Mouse (Mus musculus) B cell, adult 2 months (primary cell): ENCODE data around the gene Psmd3.
"Not testable (repeated sequence)": the region's sequence is repeated elsewhere in the genome, so short reads cannot be mapped to it uniquely, and the experiment has no call there.

ENCODE experiments used
- DNase-seq, 2 experiments: peaks; one replicate each; pipeline ENCODE4 v3.0.0; 2022

Psmd3 gene

DNA sequence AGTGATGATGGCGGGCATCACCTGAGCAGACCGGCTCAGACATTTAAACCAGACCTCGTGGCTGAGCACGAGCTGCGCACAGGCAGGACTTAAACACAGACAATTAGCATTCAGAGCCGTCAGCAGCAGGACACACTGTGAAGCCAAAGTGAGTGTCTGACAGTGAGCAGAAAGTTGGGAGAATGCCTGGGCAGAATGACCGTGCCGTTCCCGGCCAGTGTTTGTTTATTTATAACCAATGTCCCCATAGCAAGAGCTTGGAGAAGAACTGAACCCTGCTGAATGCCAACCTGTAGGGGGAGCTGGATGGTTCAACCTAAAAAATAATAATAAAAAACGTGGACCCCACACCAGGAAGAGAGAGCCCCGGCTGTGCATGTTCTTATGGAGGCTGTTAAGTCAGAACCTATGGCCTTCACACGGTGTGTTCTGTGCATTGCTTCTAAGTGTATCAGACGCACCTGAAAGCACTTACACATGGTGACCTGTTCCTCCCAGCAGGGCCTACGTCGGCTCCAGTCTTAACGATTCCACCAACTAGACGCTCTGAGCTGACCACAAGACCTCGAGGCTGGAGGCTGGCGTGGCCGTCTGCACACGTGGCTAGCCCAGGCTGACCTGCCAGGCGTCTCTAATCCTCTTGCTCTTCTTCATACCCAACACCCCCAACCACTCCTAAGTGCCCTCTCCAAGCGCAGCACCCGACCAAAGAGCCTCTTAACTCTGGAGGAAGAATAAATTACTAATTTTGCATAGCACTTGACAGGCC lies 39.3 kb downstream of the Psmd3 start:
- DNase-seq, result no peak

DNA sequence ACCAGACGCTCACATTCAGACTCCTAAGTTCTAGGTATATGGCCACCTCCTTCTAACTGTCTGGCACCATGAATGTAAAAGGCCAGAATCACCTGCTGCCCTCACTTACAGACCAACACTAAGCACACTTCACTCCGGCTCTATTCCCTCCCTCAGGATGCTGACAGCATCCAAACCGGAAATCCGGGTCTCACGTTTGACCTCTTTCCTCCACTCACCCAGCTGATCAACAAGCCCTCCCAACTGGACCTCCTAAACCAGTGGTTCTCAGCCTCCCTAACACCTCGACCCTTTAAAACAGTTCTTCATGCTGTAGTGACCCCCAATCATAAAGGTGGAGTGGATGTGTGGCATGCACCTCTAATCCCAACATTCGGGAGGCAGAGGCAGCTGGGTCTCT lies 40.7 kb downstream of the Psmd3 start:
- DNase-seq, result no peak

DNA sequence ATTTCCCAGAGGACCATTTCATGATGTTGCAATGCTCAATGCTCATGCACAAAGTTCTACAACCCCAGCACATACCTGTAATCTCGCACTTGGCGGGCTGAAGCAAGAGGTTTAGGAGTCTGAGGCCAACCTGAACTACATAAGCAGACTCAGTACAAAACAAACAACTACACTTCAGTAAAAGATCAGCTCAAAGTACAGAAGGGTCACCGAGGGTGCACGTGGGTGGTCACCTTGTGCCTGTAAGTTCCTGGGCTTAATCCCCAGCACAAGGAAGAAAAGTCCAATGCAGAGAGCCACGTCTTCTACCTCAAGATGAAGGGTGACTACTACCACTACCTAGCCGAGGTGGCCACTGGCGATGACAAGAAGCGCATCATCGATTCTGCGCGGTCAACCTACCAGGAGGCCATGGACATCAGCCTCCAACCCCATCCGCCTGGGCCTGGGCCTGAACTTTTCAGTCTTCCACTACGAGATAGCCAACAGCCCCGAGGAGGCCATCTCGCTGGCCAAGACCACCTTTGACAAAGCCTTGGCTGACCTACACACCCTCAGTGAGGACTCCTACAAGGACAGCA lies 43.7 kb downstream of the Psmd3 start:
- no peak for DNase-seq

DNA sequence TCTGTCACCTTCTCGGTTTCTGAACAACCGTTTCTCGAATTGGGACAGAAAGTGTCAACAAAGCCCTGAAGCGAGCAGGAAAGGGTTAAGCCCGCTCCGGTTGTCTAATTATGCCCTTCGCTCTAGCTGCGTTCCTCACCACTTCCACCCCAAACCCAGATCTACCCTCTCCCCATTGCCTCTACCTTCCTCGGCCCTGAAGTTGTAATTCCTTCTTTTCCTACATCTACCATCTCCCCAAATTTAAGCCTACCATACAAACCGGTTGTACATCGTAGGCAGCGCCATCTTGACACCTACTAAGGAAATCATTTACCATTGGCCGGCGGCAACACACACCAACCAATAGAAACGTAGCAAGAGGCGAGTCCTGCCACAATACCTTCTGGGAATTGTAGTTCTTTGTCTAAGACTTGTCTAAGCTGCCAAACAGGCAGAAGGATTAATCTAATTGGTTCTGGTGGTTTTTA lies 46.8 kb downstream of the Psmd3 start, which contains the start of gene Med24:
Gene Med24 (minus strand): TSS at position 317 of the 470 bp plus-strand sequence.
- DNase-seq, result peak; percentile 80 to 83

DNA sequence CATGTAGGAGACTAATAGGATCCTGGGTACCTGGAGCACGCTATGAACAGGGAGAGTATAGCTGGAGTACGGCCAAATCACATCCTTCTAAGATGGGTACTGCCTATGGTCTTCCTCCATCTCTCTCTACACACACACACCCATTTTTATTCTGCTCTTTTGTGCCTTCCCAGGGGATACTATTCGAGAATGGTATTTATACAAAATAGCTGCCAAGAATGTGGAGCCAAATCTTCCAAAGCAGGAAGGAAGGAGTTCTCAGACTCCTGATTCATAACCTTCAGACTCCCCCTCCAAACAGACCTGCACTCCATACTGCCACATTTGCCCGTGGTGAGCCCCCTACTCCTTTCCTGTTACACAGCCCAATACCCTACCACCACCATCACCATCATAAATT lies 48.4 kb downstream of the Psmd3 start:
- DNase-seq, result no peak

DNA sequence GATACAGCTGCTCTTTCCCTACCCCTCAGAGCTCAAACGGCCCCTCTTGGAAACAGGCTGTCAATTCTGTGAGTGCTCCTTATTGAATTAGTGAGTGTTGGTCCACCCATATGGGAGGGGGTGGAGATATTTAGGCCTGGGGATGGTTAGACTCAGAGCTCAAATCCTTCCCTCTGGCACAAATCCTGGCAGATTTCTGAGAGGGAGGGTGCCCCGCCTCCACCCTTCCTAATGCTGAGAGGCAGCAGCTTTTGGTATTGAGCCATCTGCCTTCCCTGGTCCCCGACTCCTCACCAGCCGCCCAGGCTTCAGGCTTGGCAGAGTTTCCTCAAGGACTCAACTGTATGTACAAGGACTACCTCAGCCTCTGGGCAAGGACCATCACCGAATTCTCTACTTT lies 48.8 kb downstream of the Psmd3 start:
- DNase-seq, result no peak

DNA sequence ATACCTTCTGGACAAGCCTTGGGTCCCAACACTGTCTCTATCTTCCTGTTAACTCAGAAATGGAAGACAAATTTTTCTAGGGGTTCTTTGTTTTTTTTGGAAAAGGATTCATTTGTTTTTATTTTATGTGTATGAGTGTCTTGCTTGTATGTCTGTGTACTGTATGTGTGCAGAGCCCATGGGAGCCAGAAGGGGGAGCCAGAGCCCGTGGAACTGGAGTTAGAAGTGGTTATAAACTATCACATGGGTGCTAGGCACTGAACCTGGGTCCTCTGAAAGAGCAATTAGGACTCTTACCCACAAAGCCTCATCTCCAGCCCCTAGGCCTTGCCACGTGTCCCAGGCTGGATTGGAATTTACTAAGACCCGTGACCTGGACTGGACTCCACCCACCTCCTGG lies 51.7 kb downstream of the Psmd3 start:
- DNase-seq, result peak; percentile 35 to 36

DNA sequence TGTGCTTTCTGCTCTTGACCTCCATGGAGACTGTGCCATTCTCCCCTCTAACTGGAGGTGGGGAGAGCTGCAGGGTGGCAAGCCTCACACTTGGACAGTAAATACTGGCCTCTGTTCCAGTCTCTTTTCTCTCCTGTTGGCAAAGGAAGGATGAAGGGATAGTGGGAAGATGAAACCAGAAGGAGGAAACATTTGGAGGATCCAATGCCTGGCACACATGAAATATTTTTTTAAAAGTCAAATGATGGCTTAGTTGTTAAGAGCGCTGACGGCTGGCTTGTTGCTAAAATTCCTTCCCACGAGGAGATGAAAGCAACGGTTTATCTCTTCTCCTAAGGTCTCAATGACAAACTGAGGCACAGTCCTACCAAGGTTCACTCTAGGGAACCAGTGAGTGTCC lies 52.8 kb downstream of the Psmd3 start:
- no peak for DNase-seq

DNA sequence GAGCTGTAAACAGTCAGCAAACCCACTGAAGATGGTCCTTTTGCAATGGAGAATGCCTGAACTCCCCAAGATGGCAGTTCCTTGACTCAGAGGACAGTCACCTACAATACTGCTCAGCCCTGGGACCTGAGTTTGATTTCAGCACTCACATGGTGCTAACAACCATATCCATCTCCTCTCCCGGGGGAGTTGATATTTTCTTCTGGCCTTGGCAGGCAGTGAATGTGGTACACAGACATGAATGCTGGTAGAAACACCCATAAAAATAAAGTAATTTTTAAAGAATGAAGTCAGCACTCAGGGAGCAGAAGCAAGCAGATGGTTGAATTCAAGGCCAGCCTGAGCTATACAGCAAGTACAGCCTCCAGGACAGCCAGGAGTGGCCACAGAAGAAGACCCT lies 53.8 kb downstream of the Psmd3 start:
- no peak for DNase-seq

DNA sequence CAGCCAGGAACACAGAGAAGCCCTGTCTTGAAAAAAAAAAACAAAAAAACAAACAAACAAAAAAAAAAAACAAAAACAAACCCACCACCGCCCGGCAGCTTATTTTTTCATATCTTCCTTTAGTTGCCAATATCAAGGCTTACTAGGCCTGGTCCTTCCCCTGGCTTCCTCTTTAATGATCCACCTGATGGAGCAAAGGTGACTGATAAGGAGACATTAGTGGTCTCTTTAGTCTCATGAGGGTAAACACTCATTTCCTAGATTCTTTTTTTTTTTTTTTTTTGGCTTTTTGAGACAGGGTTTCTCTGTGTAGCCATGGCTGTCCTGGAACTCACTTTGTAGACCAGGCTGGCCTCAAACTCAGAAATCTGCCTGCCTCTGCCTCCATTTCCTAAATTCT lies 54.9 kb downstream of the Psmd3 start:
- DNase-seq, result not testable (repeated sequence)

DNA sequence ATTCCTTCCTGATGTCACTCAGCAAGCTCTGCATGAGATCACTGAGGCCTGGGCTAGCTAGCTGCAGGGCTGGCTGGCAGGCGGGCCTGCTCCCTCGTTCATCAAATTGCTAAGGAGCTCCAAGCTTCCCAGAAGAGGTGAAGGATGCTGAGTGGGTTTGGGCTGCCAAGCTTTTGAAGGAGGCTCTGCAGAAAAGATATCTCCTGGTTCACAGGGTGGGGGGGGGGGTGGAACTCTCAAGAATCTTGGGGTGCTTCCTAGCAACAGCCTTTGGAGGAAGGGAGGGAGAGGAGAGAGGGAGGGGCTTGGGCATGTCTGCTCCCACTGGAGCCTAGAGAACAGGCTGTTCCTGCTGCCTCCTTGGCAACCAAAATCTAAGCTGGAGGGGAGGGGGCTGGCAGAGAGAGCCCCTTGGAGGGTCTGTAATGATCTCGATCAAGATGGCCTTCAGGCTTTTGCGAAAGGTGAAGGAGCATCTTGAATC lies 56.1 kb downstream of the Psmd3 start:
- DNase-seq, result no peak

DNA sequence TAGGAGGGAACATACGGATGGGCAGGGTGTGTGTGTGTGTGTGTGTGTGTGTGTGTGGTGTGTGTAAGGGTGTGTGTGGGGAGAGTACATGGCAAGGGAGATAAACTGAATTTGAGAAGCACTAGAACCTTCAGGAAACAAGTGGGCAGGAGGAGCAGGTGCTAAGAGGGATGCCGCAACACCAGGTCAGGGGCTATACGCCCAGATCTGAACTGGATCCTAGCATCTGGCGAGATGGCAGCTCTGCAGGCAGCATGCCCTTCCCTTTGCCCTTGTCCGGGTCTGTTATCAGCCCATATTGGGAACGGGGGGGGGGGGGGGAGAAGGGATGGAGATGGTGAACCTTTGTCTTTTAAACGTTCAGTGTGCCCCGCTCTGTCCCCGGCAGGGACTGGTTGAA lies 56.6 kb downstream of the Psmd3 start:
- DNase-seq, result no peak

DNA sequence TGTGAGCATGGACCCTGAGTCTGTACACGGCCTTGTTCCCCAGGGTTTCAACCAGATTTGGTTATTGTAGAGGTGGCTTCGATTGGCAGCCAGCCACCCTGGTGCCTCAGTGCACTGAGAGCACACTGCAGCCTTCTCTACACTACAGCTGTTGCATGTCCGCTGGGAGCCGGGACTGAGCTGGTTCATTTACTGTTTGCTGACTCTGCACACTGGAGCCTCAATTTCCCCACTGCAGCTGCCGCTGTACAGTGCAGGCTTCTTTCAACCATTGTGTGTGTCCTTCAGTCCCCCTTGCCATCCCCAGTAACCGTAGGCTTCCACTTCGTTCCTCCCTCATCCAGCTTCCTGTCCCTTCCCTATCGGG lies 57.7 kb downstream of the Psmd3 start:
- no peak for DNase-seq

DNA sequence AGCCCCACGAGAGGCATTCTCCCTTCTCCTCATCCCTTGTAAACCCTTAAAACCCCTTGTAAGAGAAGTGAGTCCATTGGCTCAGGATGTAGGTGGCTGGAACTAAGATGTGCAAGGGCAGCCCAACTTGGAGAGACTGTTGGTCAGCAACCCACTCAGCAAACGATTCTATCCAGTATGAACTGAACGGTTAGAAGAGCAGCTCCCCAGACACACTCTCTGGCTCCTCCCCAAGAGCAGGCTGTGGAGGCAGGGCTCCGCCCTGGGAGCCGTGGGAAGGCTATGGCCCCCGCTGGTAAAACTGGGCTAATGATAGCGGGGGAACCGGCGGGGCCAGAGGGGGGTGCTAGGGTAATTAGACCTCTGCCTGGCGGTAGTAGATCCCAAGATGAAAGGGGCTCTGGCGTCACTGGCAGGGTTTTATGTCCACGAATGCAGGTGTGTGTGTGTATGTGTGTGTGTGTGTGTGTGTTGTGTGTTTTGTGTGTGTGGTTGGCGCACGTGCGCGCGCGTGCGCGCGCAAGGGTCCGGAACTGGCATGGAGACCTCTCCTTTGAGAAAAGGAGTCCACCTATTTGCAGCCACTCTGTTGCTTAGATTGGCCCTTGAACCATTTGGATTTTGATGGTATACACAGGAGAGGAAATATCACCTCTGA lies 58.2 kb downstream of the Psmd3 start, which contains the start of gene Thra:
Gene Thra (plus strand): TSS at position 246 of the 658 bp plus-strand sequence.
- DNase-seq, result peak; percentile 32 to 44

DNA sequence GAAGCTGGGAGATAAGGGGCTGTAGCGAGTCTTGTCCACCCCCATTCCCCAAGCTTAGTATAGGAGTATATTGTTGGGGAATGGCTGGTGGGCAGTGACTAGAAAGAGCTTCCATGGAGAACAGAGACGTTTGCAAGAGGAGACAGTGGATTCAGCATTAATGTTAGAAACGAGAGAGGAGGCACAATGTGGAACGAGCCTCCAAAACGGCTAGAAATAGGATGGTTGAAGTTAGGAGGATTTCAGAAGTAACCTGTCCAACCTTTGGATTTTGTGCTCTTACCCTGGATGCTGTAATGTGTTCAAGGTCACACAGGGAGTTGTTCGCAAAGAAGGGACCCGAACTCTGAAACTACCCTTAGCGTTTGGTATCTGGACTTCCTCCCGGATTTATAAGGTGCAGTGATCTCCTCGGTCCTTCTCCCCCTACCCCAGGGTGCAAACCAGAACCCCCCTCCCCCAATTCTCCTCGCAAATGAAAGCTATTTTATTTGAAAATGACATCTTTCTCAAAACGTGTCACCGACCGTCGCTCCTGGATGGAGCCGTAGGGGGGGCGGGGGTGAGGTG lies 58.8 kb downstream of the Psmd3 start:
- peak in 1 of 2 experiments; percentile 12 for DNase-seq

DNA sequence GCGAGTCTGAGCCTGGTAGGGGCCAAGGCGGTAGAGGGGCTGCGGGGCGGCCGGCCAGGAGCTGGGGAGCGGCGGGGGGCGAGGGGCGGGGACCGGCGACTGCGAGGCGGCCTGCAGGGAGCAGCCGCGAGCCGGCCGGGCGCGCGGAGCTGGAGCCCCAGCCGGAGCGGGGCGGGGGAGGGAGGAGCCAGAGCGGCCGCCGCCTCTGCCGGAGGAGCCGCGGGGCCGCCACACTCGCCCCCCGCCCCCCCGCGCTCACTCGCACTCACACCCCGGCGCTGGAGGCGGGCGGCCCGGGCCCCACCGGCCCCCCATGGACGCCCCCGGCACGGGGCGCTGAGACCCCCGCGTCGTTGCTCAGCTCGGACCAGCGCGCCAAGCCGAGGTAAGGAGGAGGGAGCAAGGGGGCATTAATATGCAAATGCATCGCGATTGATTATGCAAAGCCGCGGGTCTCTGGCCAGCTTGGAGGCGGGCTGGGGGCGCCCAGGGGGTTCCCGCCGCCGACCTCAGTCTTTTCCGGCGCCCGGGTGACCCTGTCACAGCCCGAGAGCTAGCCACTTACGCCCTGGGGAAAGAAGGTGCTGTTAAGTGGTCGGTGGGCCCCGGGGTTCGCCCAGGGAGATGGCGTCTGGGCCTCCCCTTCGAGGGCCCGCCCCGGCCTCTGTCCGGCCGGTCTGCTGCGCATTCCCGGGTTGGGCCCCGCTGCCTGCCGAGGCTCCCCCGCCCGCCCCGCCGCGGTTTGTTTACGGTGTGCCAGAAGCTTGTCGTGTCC lies 59.5 kb downstream of the Psmd3 start:
- DNase-seq, result peak; percentile 80 to 83

DNA sequence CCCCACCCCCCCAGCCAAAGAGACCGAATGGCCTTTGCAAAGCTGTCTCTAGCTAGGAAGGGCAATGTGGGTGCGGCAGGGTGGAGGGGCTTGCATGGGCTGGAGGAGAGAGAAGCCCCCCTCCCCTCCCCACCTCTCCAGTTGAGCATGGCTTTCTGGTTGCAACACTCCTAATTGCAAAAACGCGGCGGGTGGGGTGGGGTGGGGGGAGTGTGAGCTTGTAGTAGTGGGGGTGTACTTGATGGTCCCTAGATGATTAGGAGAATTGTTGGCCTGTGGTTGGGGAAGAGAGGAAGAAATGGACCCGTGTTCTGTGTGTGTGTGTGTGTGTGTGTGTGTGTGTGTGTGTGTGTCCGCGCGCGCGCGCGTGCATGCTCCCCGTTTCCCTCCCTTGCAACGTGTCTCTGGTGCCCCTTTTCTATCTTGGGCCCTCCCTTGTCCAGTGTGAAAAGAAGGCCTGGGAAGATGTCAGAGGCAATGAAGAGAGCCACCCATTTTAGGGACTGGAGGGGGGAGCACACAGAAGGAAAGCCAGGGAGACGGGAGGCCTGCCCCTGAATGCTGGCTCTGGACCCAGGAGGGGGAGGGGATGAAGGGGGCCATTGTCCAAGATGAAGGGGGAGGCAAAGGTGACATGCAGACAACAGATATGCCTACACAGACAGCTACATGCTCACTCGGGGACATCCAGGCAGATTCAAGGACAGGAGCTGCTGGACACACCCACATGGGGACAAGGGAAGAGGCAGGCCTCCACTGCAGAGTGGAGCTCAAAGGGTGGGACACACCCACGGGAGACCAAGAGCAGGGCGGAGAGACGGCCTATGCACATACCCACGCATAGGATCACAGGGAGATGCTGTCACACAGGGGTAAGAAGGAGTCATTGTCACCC lies 60.3 kb downstream of the Psmd3 start:
- DNase-seq, result peak in 1 of 2 experiments; percentile 15

DNA sequence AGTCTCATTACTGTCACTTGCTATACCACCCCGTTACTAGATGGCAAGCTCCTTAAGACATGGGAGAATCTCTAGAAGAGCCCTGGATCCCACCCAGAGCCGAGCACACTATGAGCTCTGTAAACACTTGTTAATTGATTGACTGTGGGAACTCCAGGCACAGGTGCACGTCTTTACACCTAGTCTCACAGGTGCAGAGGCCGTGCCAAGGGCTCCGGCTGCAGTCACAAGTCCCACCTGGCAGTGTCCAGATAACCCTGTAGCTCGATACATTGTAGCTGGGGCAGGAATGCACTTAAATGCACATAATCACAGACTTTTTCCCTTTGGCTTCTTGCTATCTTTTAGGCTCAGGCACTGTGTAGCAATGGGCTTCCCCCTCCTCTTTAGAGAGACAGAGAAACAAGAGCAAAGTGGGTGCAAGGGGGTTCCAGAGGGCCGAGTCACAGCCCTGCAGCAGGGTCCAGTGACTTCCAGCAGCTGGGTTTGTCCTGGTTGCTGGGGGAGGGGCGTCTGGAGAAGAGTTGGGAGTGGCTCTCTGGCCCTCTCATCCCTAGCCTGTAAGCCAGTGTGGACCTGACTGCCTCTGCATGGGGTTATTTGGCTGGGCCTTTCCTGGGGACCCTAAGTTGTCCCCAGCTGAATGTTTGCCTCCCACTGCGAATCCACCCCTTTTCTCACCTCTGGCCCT lies 61.4 kb downstream of the Psmd3 start:
- no peak for DNase-seq

DNA sequence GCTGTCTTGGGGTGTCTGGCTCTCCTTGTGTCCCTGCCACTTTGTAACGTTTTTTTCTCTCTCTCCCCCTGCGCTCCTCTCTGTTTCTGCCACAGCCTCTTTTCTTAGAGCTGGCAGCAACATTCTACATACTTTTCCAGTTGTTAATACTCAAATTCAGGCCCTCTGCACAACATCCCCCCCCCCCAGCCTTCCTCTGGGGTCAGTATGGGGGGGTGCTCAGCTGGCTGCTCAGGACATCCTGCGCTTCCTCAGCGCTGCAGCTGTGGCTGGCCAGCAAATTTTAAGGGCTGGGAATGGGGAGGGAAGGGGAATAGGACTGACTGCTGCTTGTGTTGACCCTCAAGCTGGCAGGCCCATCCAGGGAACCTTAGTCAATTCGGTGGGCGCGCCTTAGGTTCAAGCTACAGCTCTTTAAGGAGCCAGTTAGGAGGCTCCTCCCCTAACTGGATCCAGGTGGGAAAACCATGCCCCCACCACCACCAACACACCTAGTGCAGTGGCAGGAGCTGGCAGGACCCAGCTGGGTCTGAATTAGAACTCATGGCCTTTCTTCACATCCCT lies 62.2 kb downstream of the Psmd3 start:
- DNase-seq, result no peak
